Mouse (Mus musculus): ENCODE results near the gene Sbds. TPM values are rescaled to one million over a fixed set of nuclear protein-coding genes. Genes with fewer than 3 reads are reported as not detected.

The Sbds gene
- polyA plus RNA-seq, 1 experiment: 43.2 TPM

DNA sequence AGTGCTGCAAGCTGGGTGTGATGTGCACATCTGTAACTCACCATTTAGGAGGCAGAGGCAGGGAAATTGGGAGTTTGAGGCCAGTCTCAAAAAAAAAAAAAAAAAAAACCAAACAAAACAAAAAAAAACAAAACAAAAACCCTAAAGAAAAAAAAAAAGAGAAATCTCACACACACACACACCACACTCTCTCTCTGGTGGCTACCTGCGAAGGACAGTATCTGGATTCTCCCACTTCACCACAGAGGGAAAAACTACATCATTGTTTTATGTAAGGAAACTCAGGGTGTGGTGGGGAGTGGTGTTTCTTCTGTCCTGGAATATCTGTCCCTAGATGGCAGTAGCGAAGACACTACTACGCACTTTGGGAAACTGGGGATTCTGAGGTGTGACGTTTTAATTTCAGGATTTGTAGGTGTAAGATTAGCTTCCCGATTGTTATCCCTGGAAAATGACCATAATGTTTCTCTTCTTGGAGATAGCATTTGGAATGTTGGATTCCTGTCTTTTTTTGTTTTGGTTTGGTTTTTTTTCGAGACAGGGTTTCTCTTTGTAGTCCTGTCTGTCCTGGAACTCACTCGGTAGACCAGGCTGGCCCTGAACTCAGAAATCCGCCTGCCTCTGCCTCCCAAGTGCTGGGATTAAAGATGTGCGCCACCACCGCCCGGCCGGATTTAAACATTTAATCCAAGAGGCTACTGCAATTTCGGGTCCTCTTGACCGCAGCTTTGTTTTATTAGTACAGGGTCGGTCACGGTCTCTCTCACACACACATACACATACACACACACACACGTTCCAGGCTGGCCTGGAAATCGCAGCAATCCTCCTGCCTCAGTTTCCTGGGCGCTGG is 940 bp downstream of the Sbds start:
- H3K4me3 ChIP-seq (ENCODE audit: insufficient read depth, poor library complexity, severe bottlenecking): peak overlapping the region; percentile 88
- peaks cover 77% of the 10 kb centered on the region for H3K79me2 ChIP-seq (ENCODE audit: control insufficient read depth, insufficient read depth)
- H3ac ChIP-seq (ENCODE audit: control insufficient read depth, insufficient read length, low read depth): peak overlapping the region; percentile 83
- H3K27me3 ChIP-seq (ENCODE audit: control insufficient read depth, insufficient read depth, insufficient read length): no peaks in the 10 kb centered on the region
- peaks cover 38% of the 10 kb centered on the region for H3K79me3 ChIP-seq (ENCODE audit: low read depth)
- no peak for TF ChIP-seq CEBPB (IDR thresholded peaks at IDR 0.05; ENCODE audit: low read depth)
- peak; percentile 14 for TF ChIP-seq CTCF (IDR thresholded peaks at IDR 0.05; ENCODE audit: control insufficient read depth, insufficient read depth, insufficient read length)
- peaks cover 48% of the 10 kb centered on the region for H3K36me3 ChIP-seq (ENCODE audit: control insufficient read depth, insufficient read depth)

DNA sequence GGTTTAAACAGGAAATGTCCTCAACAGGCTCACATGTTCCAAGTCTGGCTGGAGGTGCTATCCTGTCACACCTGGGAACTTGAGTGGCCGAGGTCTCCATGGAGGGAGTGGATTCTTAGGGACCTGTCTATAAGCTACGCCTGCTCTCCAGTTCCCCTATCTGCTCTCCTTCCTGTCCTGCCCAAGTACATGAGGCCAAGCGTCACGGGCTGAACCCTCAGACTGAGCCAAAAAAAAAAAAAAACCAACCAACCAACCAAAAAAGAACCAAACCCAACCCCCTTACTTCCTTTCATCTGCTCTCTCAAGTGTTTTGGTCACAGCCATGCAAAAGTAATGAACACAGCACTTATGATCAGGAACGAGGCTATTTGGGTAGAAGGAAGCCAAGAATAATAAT is 7.5 kb downstream of the Sbds start:
- no peak overlapping the region for H3ac ChIP-seq (ENCODE audit: control insufficient read depth, insufficient read length, low read depth)
- peaks cover 31% of the 10 kb centered on the region for H3K79me2 ChIP-seq (ENCODE audit: control insufficient read depth, insufficient read depth)
- H3K27me3 ChIP-seq (ENCODE audit: control insufficient read depth, insufficient read depth, insufficient read length): no peaks in the 10 kb centered on the region
- no peak for TF ChIP-seq CEBPB (IDR thresholded peaks at IDR 0.05; ENCODE audit: low read depth)
- TF ChIP-seq MYOD1 (IDR thresholded peaks at IDR 0.05; ENCODE audit: control insufficient read depth, insufficient read length, low read depth): no peak
- H3K4me3 ChIP-seq (ENCODE audit: insufficient read depth, poor library complexity, severe bottlenecking): no peak overlapping the region
- H3K36me3 ChIP-seq (ENCODE audit: control insufficient read depth, insufficient read depth): peaks cover 99% of the 10 kb centered on the region
- H3K79me3 ChIP-seq (ENCODE audit: low read depth): peaks cover 10% of the 10 kb centered on the region

DNA sequence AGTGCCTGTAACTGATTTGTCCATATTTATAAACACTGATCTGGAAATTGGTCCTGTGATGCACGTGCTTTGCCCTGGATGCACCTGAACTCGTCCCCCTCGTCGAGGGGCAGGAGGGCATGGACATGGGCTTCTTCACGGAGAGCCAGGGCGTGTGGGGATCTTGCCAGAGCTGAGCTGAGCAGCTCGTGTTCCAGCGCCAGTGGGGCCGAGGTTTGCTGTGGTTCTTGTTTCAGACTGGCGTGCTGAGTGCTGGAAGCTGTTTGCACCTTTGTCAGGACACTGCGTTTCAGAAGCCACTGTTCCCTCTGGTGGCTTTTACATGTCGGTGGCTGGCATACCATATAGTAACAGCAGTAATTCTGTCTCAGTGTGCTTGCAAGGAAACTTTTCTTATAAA is 13.9 kb downstream of the Sbds start:
- Histone ChIP-seq H3K27me3 (ENCODE audit: control insufficient read depth, insufficient read depth, insufficient read length) (no peaks in the 10 kb centered on the region), H3K4me3 (ENCODE audit: insufficient read depth, poor library complexity, severe bottlenecking) (no peak overlapping the region), H3ac (ENCODE audit: control insufficient read depth, insufficient read length, low read depth) (no peak overlapping the region), H3K36me3 (ENCODE audit: control insufficient read depth, insufficient read depth) (peaks cover 89% of the 10 kb centered on the region), H3K79me3 (ENCODE audit: low read depth) (no peaks in the 10 kb centered on the region), H3K79me2 (ENCODE audit: control insufficient read depth, insufficient read depth) (no peaks in the 10 kb centered on the region)
- TF ChIP-seq MYOG (IDR thresholded peaks at IDR 0.05; ENCODE audit: control insufficient read depth, extremely low read depth, insufficient read length) (no peak), FOSL1 (IDR thresholded peaks at IDR 0.05; ENCODE audit: insufficient read depth, low read length, poor library complexity, severe bottlenecking) (no peak), MYOD1 (IDR thresholded peaks at IDR 0.05; ENCODE audit: control insufficient read depth, insufficient read length, low read depth) (no peak), USF1 (IDR thresholded peaks at IDR 0.05; ENCODE audit: low read depth) (no peak), MAX (IDR thresholded peaks at IDR 0.05) (no peak), CEBPB (IDR thresholded peaks at IDR 0.05; ENCODE audit: low read depth) (no peak), CTCF (IDR thresholded peaks at IDR 0.05; ENCODE audit: control insufficient read depth, insufficient read depth, insufficient read length) (no peak)

DNA sequence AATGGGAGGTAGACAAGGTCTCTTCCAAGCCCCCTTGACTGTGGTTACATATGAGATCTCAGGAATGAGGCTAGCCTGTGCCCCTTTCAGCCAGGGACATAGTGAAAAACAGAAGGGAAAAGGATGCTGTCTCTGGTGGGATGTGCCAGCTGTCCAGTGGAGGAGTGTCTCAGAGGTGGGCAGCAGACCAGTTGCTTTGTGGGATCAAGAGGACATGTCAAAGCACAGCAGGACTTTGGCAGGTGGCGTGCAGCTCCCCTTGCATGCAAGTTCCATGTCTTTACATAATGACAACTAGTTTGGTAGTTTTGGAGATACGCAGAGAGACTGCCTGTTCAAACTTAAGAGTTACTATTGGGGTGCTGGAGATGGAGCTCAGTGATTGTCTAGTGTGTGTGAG is 15.5 kb downstream of the Sbds start:
- no peak for TF ChIP-seq FOSL1 (IDR thresholded peaks at IDR 0.05; ENCODE audit: insufficient read depth, low read length, poor library complexity, severe bottlenecking)
- TF ChIP-seq MAX (IDR thresholded peaks at IDR 0.05): no peak
- TF ChIP-seq MYOD1 (IDR thresholded peaks at IDR 0.05; ENCODE audit: control insufficient read depth, insufficient read length, low read depth): no peak
- no peak for TF ChIP-seq USF1 (IDR thresholded peaks at IDR 0.05; ENCODE audit: low read depth)
- no peak for TF ChIP-seq CTCF (IDR thresholded peaks at IDR 0.05; ENCODE audit: control insufficient read depth, insufficient read depth, insufficient read length)
- no peak for TF ChIP-seq CEBPB (IDR thresholded peaks at IDR 0.05; ENCODE audit: low read depth)
- no peak for TF ChIP-seq MYOG (IDR thresholded peaks at IDR 0.05; ENCODE audit: control insufficient read depth, extremely low read depth, insufficient read length)
- H3K27me3 ChIP-seq (ENCODE audit: control insufficient read depth, insufficient read depth, insufficient read length): no peaks in the 10 kb centered on the region
- H3K79me2 ChIP-seq (ENCODE audit: control insufficient read depth, insufficient read depth): no peaks in the 10 kb centered on the region
- H3K36me3 ChIP-seq (ENCODE audit: control insufficient read depth, insufficient read depth): peaks cover 83% of the 10 kb centered on the region
- H3ac ChIP-seq (ENCODE audit: control insufficient read depth, insufficient read length, low read depth): no peak overlapping the region
- H3K4me3 ChIP-seq (ENCODE audit: insufficient read depth, poor library complexity, severe bottlenecking): no peak overlapping the region
- no peaks in the 10 kb centered on the region for H3K79me3 ChIP-seq (ENCODE audit: low read depth)

DNA sequence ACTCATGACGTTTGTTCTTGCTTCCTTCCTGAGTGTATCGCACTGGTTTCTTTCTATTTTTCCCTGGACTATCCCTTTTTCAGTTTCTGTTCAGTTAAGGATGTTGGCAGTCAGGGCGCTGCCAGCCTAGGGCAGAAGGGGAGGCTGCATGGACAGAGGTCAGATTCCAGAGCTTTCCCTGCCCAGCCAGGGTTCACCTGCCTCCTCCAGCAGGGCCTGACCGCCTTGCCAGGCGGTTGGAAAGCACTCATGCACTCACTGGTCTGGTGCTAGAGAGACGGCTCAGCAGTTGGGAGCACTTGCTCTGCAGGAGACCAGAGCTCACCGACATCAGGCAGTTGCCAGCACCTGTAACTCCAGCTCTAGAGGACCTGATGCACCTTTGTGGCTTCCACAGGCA is 16.1 kb downstream of the Sbds start:
- no peaks in the 10 kb centered on the region for H3K79me3 ChIP-seq (ENCODE audit: low read depth)
- H3K36me3 ChIP-seq (ENCODE audit: control insufficient read depth, insufficient read depth): peaks cover 82% of the 10 kb centered on the region
- no peak overlapping the region for H3K4me3 ChIP-seq (ENCODE audit: insufficient read depth, poor library complexity, severe bottlenecking)
- TF ChIP-seq MAX (IDR thresholded peaks at IDR 0.05) (no peak), USF1 (IDR thresholded peaks at IDR 0.05; ENCODE audit: low read depth) (no peak), MYOG (IDR thresholded peaks at IDR 0.05; ENCODE audit: control insufficient read depth, extremely low read depth, insufficient read length) (no peak), FOSL1 (IDR thresholded peaks at IDR 0.05; ENCODE audit: insufficient read depth, low read length, poor library complexity, severe bottlenecking) (no peak), CEBPB (IDR thresholded peaks at IDR 0.05; ENCODE audit: low read depth) (no peak), MYOD1 (IDR thresholded peaks at IDR 0.05; ENCODE audit: control insufficient read depth, insufficient read length, low read depth) (no peak), CTCF (IDR thresholded peaks at IDR 0.05; ENCODE audit: control insufficient read depth, insufficient read depth, insufficient read length) (no peak)
- no peaks in the 10 kb centered on the region for H3K27me3 ChIP-seq (ENCODE audit: control insufficient read depth, insufficient read depth, insufficient read length)
- no peaks in the 10 kb centered on the region for H3K79me2 ChIP-seq (ENCODE audit: control insufficient read depth, insufficient read depth)
- H3ac ChIP-seq (ENCODE audit: control insufficient read depth, insufficient read length, low read depth): no peak overlapping the region

DNA sequence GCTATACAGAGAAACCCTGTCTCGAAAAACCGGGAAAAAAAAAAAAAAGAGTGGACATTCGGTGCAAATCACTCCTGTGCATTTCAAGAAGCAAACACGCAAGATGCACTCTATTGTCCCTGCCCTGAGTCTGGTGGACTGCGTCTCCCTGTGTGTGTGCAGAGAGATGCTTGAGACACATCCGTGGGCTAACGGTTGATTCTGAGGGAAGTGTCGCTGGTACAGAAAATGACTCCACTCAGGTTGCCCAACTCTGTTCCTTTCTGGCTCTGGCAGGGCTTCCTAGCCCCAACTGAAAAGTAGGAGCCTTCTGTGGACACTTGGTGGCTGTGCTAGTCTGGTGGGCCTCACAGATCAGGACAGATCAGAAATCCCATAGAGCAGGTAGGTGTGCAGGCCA is 19.0 kb downstream of the Sbds start:
- peaks cover 11% of the 10 kb centered on the region for H3K79me2 ChIP-seq (ENCODE audit: control insufficient read depth, insufficient read depth)
- H3K79me3 ChIP-seq (ENCODE audit: low read depth): peaks cover 5% of the 10 kb centered on the region
- H3K27me3 ChIP-seq (ENCODE audit: control insufficient read depth, insufficient read depth, insufficient read length): no peaks in the 10 kb centered on the region
- TF ChIP-seq MYOD1 (IDR thresholded peaks at IDR 0.05; ENCODE audit: control insufficient read depth, insufficient read length, low read depth): no peak
- no peak for TF ChIP-seq CTCF (IDR thresholded peaks at IDR 0.05; ENCODE audit: control insufficient read depth, insufficient read depth, insufficient read length)
- TF ChIP-seq CEBPB (IDR thresholded peaks at IDR 0.05; ENCODE audit: low read depth): no peak
- TF ChIP-seq USF1 (IDR thresholded peaks at IDR 0.05; ENCODE audit: low read depth): no peak
- no peak for TF ChIP-seq FOSL1 (IDR thresholded peaks at IDR 0.05; ENCODE audit: insufficient read depth, low read length, poor library complexity, severe bottlenecking)
- TF ChIP-seq MAX (IDR thresholded peaks at IDR 0.05): no peak
- TF ChIP-seq MYOG (IDR thresholded peaks at IDR 0.05; ENCODE audit: control insufficient read depth, extremely low read depth, insufficient read length): no peak
- H3K4me3 ChIP-seq (ENCODE audit: insufficient read depth, poor library complexity, severe bottlenecking): no peak overlapping the region
- H3ac ChIP-seq (ENCODE audit: control insufficient read depth, insufficient read length, low read depth): no peak overlapping the region
- H3K36me3 ChIP-seq (ENCODE audit: control insufficient read depth, insufficient read depth): peaks cover 80% of the 10 kb centered on the region
